In the genomic region with DNA sequence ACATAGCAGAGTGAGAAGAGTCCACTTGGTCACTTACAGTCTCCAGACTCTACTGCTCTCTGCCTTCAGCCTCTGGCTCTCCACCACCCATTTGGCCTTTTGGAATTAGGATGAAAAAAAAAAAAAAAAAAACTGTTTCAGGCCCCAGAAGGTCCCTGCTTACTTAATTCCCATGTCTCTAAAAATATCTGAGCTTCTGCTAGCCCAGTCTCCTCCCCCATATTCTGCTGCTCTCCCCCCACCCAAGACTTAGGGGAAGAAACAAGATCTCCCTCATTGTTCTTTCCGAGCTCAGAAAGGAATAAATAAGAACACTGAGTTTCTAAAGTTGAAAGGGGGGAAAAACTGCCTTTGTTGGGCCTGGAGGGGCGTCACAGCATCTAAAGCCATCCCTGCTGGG, we compare ENCODE assay signal across 9 mouse cellular contexts. TPM values are rescaled to one million over a fixed set of nuclear protein-coding genes. Genes with fewer than 3 reads are reported as not detected.
DNase-seq lines count a peak whose midpoint lies in the region; ATAC-seq and TF ChIP-seq lines count a peak whose summit lies in the region.
"Had no signal": no experiment of that assay in that cellular context is flagged by ENCODE, and none has a peak within 500 bp of the region (broad histone marks: within the 10 kb centered on the region; RNA-seq: fewer than 3 reads in every experiment).

No protein-coding gene starts in this region.

- H3K4me1 ChIP-seq in liver, adult 2 months (ENCODE audit: control insufficient read depth, insufficient read depth, low read length): peaks cover 5% of the 10 kb centered on the region
- peaks cover 26% of the 10 kb centered on the region for H3K4me1 ChIP-seq in embryonic facial prominence, embryonic 15.5 days
- H3K4me1 ChIP-seq in intestine, embryonic 14.5 days (replicated peaks; ENCODE audit: control insufficient read depth, insufficient read depth, low read length): peaks cover 28% of the 10 kb centered on the region
- H3K4me1 ChIP-seq in neural tube, embryonic 14.5 days (ENCODE audit: control insufficient read depth, insufficient read depth, low read length): peaks cover 10% of the 10 kb centered on the region

- TF ChIP-seq POLR2A in liver, adult 2 months (IDR thresholded peaks at IDR 0.05; ENCODE audit: extremely low read depth, insufficient read depth, low read length): no peak

- H3K4me2 ChIP-seq in embryonic facial prominence, embryonic 15.5 days (replicated peaks): peak overlapping the region; percentile 30
- peak overlapping the region; percentile 36; the same call in 1 of the 2 replicates for H3K4me2 ChIP-seq in intestine, embryonic 14.5 days (ENCODE audit: low read length)
- H3K4me2 ChIP-seq in neural tube, embryonic 14.5 days (ENCODE audit: low read depth, low read length): no peak overlapping the region

- ATAC-seq in embryonic facial prominence, embryonic 15.5 days (ENCODE audit: insufficient number of reproducible peaks, low FRiP score, low TSS enrichment, low read depth): no peak
- ATAC-seq in intestine, embryonic 14.5 days (replicated peaks; ENCODE audit: low FRiP score, low TSS enrichment, low read depth): no peak
- ATAC-seq in neural tube, embryonic 14.5 days (ENCODE audit: low read depth): no peak
- no peak for ATAC-seq in activated CD4-positive, CD25-positive, alpha-beta regulatory T cell, adult 4 months

- DNase-seq in liver, adult 2 months (ENCODE audit: extremely low read depth, low read depth, low spot score): peak; percentile 12
- DNase-seq in liver: no peak
- no peak for DNase-seq in intestine, embryonic 14.5 days (ENCODE audit: low spot score)
- DNase-seq in gastrocnemius, postnatal 10 days: no peak
- DNase-seq in right cerebral cortex, adult 2 months (ENCODE audit: low spot score in 2 of 2): no peak

- H3K27me3 ChIP-seq in liver, adult 2 months (ENCODE audit: control insufficient read depth, insufficient read depth, low read length): no peaks in the 10 kb centered on the region
- no peaks in the 10 kb centered on the region for H3K27me3 ChIP-seq in embryonic facial prominence, embryonic 15.5 days
- H3K27me3 ChIP-seq in intestine, embryonic 14.5 days (replicated peaks; ENCODE audit: control insufficient read depth, insufficient read depth, low read length): no peaks in the 10 kb centered on the region
- H3K27me3 ChIP-seq in neural tube, embryonic 14.5 days (ENCODE audit: control insufficient read depth, insufficient read depth, low read length): no peaks in the 10 kb centered on the region
- H3K27me3 ChIP-seq: megakaryocyte, embryonic 14.5 days had no signal

- no peaks in the 10 kb centered on the region for H3K9me3 ChIP-seq in embryonic facial prominence, embryonic 15.5 days (replicated peaks)
- no peaks in the 10 kb centered on the region for H3K9me3 ChIP-seq in intestine, embryonic 14.5 days (ENCODE audit: control insufficient read depth, low read length)
- H3K9me3 ChIP-seq in neural tube, embryonic 14.5 days (ENCODE audit: control insufficient read depth, low read length): no peaks in the 10 kb centered on the region
- H3K9me3 ChIP-seq: megakaryocyte, embryonic 14.5 days had no signal

- H3K79me2 ChIP-seq in liver, adult 2 months (ENCODE audit: control insufficient read depth, insufficient read depth, low read length): peaks cover 28% of the 10 kb centered on the region

- 79% methylated on average over 2 of the region's 2 CpGs for WGBS in liver, adult 2 months
- WGBS in embryonic facial prominence, embryonic 15.5 days: 18% methylated on average over 2 of the region's 2 CpGs
- WGBS in intestine, embryonic 14.5 days: 49% methylated on average over 2 of the region's 2 CpGs
- 2% methylated on average over 2 of the region's 2 CpGs for WGBS in neural tube, embryonic 14.5 days

- TF ChIP-seq CTCF in liver, adult 2 months (IDR thresholded peaks at IDR 0.05; ENCODE audit: low read depth, low read length): no peak

- peaks cover 1% of the 10 kb centered on the region; the same call in 1 of the 2 replicates for H3K36me3 ChIP-seq in liver, adult 2 months (ENCODE audit: control insufficient read depth, insufficient read depth, low read length)
- H3K36me3 ChIP-seq in embryonic facial prominence, embryonic 15.5 days: peaks cover 8% of the 10 kb centered on the region
- peaks cover 5% of the 10 kb centered on the region for H3K36me3 ChIP-seq in intestine, embryonic 14.5 days (ENCODE audit: control insufficient read depth, insufficient read depth, low read length)
- H3K36me3 ChIP-seq in neural tube, embryonic 14.5 days (ENCODE audit: control insufficient read depth, insufficient read depth, low read length): no peaks in the 10 kb centered on the region

- H3K27ac ChIP-seq in liver, adult 2 months (replicated peaks; ENCODE audit: insufficient read depth, low read depth, low read length): peak overlapping the region; percentile 44
- H3K27ac ChIP-seq in embryonic facial prominence, embryonic 15.5 days (replicated peaks): peak overlapping the region; percentile 94
- H3K27ac ChIP-seq in intestine, embryonic 14.5 days (ENCODE audit: low read depth): peak overlapping the region; percentile 91
- peak overlapping the region; percentile 81 for H3K27ac ChIP-seq in neural tube, embryonic 14.5 days (ENCODE audit: low read depth, low read length)

- H3K4me3 ChIP-seq in liver, adult 2 months (ENCODE audit: insufficient read depth, low read depth, low read length): no peak overlapping the region
- no peak overlapping the region for H3K4me3 ChIP-seq in embryonic facial prominence, embryonic 15.5 days (replicated peaks)
- H3K4me3 ChIP-seq in intestine, embryonic 14.5 days (ENCODE audit: low read depth, low read length): no peak overlapping the region
- no peak overlapping the region for H3K4me3 ChIP-seq in neural tube, embryonic 14.5 days (ENCODE audit: low read depth, low read length)

- H3K9ac ChIP-seq in liver, adult 2 months (ENCODE audit: low read depth, low read length): no peak overlapping the region
- H3K9ac ChIP-seq in embryonic facial prominence, embryonic 15.5 days: no peak overlapping the region
- no peak overlapping the region for H3K9ac ChIP-seq in intestine, embryonic 14.5 days (ENCODE audit: low read length)
- H3K9ac ChIP-seq in neural tube, embryonic 14.5 days (replicated peaks; ENCODE audit: low read depth, low read length): no peak overlapping the region

RNA-seq across cellular contexts. Expression of gene Mprip, which starts 46.4 kb away (rescaled TPM):
- 29.0 and 32.6 TPM in 2 replicates for total RNA-seq in liver, adult 2 months (2014; rRNA removed)
- polyA plus RNA-seq in liver, adult 2 months (2012; rRNA removed): 36.7 and 58.4 TPM in 2 replicates
- polyA plus RNA-seq in embryonic facial prominence, embryonic 15.5 days (2015; fragmentation: Nextera tagmentation; extraction: Ambion mirVana): 66.9 and 75.8 TPM in 2 replicates
- 56.2 and 57.2 TPM in 2 replicates for polyA plus RNA-seq in intestine, embryonic 14.5 days (2014; fragmentation: Nextera tagmentation; extraction: Ambion mirVana)
- polyA plus RNA-seq in neural tube, embryonic 14.5 days (2014; fragmentation: Nextera tagmentation; extraction: Ambion mirVana): 54.6 and 61.9 TPM in 2 replicates
- polyA plus RNA-seq in activated CD4-positive, CD25-positive, alpha-beta regulatory T cell, adult 4 months (2017; shearing (Covaris generic)): 10 to 100 TPM; 18.3 to 22.0 TPM
- total RNA-seq in gastrocnemius, postnatal 10 days (2021): 100 to 1,000 TPM; 139 to 166 TPM

Comparison
In these comparisons a context has a peak if more than half of its experiments do, and no peak if none do; other contexts are left out.
1. H3K27ac ChIP-seq: peak in every context shown above with its lines; median percentile 94 in embryonic facial prominence, embryonic 15.5 days; 91 in intestine, embryonic 14.5 days; 81 in neural tube, embryonic 14.5 days; 44 in liver, adult 2 months.